In genomic region chr6:134436955-134437354, GRCm38 (mm10) we compare ENCODE assay signal across 28 mouse cellular contexts. TPM values are rescaled to one million over a fixed set of nuclear protein-coding genes. Genes with fewer than 3 reads are reported as not detected.
DNase-seq lines count a peak whose midpoint lies in the region; ATAC-seq lines count a peak whose summit lies in the region.
"Had no signal": no experiment of that assay in that cellular context is flagged by ENCODE, and none has a peak within 500 bp of the region (broad histone marks: within the 10 kb centered on the region; RNA-seq: fewer than 3 reads in every experiment).

No protein-coding gene starts in this region.

- H3K4me3 ChIP-seq in hindbrain, embryonic 13.5 days, result no peak overlapping the region
- H3K4me3 ChIP-seq: erythroblast, embryonic 14.5 days; liver, embryonic 13.5 days had no signal

- H3K9ac ChIP-seq in hindbrain, embryonic 13.5 days, result no peak overlapping the region
- H3K9ac ChIP-seq: hindbrain, embryonic 14.5 days; liver, embryonic 13.5 days had no signal

- 77% methylated on average over 5 of the region's 5 CpGs for WGBS in hindbrain, embryonic 13.5 days

- H3K9me3 ChIP-seq in hindbrain, embryonic 13.5 days, result no peaks in the 10 kb centered on the region
- H3K9me3 ChIP-seq: G1E; liver, embryonic 13.5 days had no signal

- peak; percentile 13 for DNase-seq in CD4-positive helper T cell, adult 2 months (ENCODE audit: low read depth, low spot score)
- peak; percentile 43 for DNase-seq in induced T-regulatory cell, adult 2 months (ENCODE audit: low read depth)
- DNase-seq in naive thymus-derived CD4-positive, alpha-beta T cell, adult 2 months (ENCODE audit: low read depth), result peak; percentile 26
- DNase-seq in kidney, postnatal 14 days, result no peak
- no peak for DNase-seq in cerebellum, postnatal 10 days
- DNase-seq: adrenal gland, postnatal 14 days; cerebellum, adult 11 months; cerebellum, adult 9-10 months; gastrocnemius, postnatal 10 days; heart, postnatal 4 days; kidney, adult 8-10 months; kidney, postnatal 10 days; liver, embryonic 13.5 days; lung, adult 2 months; lung, postnatal 10 days; midbrain, embryonic 14.5 days; right cerebral cortex, adult 18-20 months; spleen, adult 18-20 months; thymus, postnatal 25 days had no signal

- H3K4me1 ChIP-seq in hindbrain, embryonic 13.5 days (replicated peaks), result peaks cover 15% of the 10 kb centered on the region

- no peak overlapping the region for H3K4me2 ChIP-seq in hindbrain, embryonic 13.5 days
- H3K4me2 ChIP-seq: heart, embryonic 11.5 days; hindbrain, embryonic 14.5 days; liver, embryonic 13.5 days had no signal

- H3K36me3 ChIP-seq in hindbrain, embryonic 13.5 days, result no peaks in the 10 kb centered on the region
- H3K36me3 ChIP-seq: G1E; liver, embryonic 13.5 days had no signal

- peak; percentile 61 for ATAC-seq in CD4-positive, CD25-positive, alpha-beta regulatory T cell, adult 4 months
- no peak for ATAC-seq in hindbrain, embryonic 13.5 days (ENCODE audit: low FRiP score)
- ATAC-seq: forebrain, embryonic 16.5 days had no signal

- no peak overlapping the region for H3K27ac ChIP-seq in hindbrain, embryonic 13.5 days
- H3K27ac ChIP-seq: hindbrain, embryonic 14.5 days; liver, embryonic 13.5 days; macrophage had no signal

- peaks cover 4% of the 10 kb centered on the region; the same call in 1 of the 2 replicates for H3K27me3 ChIP-seq in hindbrain, embryonic 13.5 days

RNA-seq across cellular contexts. Expression of gene Bcl2l14, which starts 40.8 kb away (rescaled TPM):
- polyA plus RNA-seq in CD4-positive, CD25-positive, alpha-beta regulatory T cell, adult 4 months (2017; shearing (Covaris generic)), result 1 to 10 TPM; 2.8 to 3.0 TPM
- polyA plus RNA-seq in hindbrain, embryonic 13.5 days (2015; fragmentation: Nextera tagmentation; extraction: Ambion mirVana), result 0.08 TPM in 1 of 2 replicates, not detected in the other
- polyA plus RNA-seq: erythroblast, embryonic 14.5 days; forebrain, embryonic 16.5 days; G1E; midbrain, embryonic 14.5 days; neural tube, embryonic 11.5 days had no signal

Comparison
In these comparisons a context has a peak if more than half of its experiments do, and no peak if none do; other contexts are left out.
1. DNase-seq: peak in CD4-positive helper T cell, adult 2 months (single experiment), induced T-regulatory cell, adult 2 months (single experiment) and naive thymus-derived CD4-positive, alpha-beta T cell, adult 2 months (single experiment); none in kidney, postnatal 14 days (single experiment) and cerebellum, postnatal 10 days (0 of 2).